Mouse (Mus musculus): Measurements from ENCODE around the gene Dusp8. TPM values are rescaled to one million over a fixed set of nuclear protein-coding genes. Genes with fewer than 3 reads are reported as not detected.
A peak's percentile ranks its signal among the peaks of the same experiment; 100 is the strongest.

Dusp8 gene
- polyA plus RNA-seq, 1 experiment from 2014 or later: 1.8 TPM

GRCm38 (mm10) chr7:142088886-142089285, 6.8 kb downstream of the Dusp8 start:
- Histone ChIP-seq H3K36me3 (replicated peaks; ENCODE audit: insufficient read depth, low read length) (peaks cover 11% of the 10 kb centered on the region; the same call in 1 of the 2 replicates), H3K27ac (ENCODE audit: low read depth) (peak overlapping the region; percentile 29; the same call in 1 of the 2 replicates), H3K4me2 (ENCODE audit: low read depth, low read length) (peak overlapping the region; percentile 15; the same call in 1 of the 2 replicates), H3K27me3 (ENCODE audit: insufficient read depth, low read length) (peaks cover 44% of the 10 kb centered on the region), H3K4me3 (ENCODE audit: low read depth, low read length) (no peak overlapping the region), H3K9ac (replicated peaks) (no peak overlapping the region), H3K4me1 (ENCODE audit: insufficient read depth) (peaks cover 67% of the 10 kb centered on the region), H3K9me3 (ENCODE audit: low read length) (no peaks in the 10 kb centered on the region)
- WGBS (ENCODE audit: insufficient replicate concordance): 11% methylated on average over 5 of the region's 5 CpGs
- ATAC-seq (no peak; the same call in 1 of the 2 replicates), DNase-seq (peak; percentile 57)
- no peak for TF ChIP-seq CTCF (IDR thresholded peaks at IDR 0.05; ENCODE audit: low read depth)
- TF ChIP-seq EP300 (IDR thresholded peaks at IDR 0.05; ENCODE audit: low read depth): no peak

- DNase-seq (peak; percentile 47), ATAC-seq (peak; percentile 96)
- no peak overlapping the region for H3K4me3 ChIP-seq (ENCODE audit: low read depth, low read length)
- H3K4me1 ChIP-seq (ENCODE audit: insufficient read depth): peaks cover 59% of the 10 kb centered on the region
- no peaks in the 10 kb centered on the region for H3K9me3 ChIP-seq (ENCODE audit: low read length)
- H3K9ac ChIP-seq (replicated peaks): peak overlapping the region; percentile 7; the same call in 1 of the 2 replicates
- H3K27me3 ChIP-seq (ENCODE audit: insufficient read depth, low read length): peaks cover 49% of the 10 kb centered on the region
- H3K4me2 ChIP-seq (ENCODE audit: low read depth, low read length): peak overlapping the region; percentile 54
- 50% methylated on average over 1 of the region's 1 CpGs for WGBS (ENCODE audit: insufficient replicate concordance)
- TF ChIP-seq CTCF (IDR thresholded peaks at IDR 0.05; ENCODE audit: low read depth) (no peak), EP300 (IDR thresholded peaks at IDR 0.05; ENCODE audit: low read depth) (peak; percentile 97)
- H3K27ac ChIP-seq (ENCODE audit: low read depth): peak overlapping the region; percentile 94
- peaks cover 24% of the 10 kb centered on the region; the same call in 1 of the 2 replicates for H3K36me3 ChIP-seq (replicated peaks; ENCODE audit: insufficient read depth, low read length)
Measured at GRCm38 (mm10) chr7:142087069-142087652, 8.5 kb downstream of the Dusp8 start.

- Histone ChIP-seq H3K27me3 (ENCODE audit: insufficient read depth, low read length) (peaks cover 55% of the 10 kb centered on the region), H3K4me2 (ENCODE audit: low read depth, low read length) (peak overlapping the region; percentile 54), H3K9me3 (ENCODE audit: low read length) (no peaks in the 10 kb centered on the region), H3K4me1 (ENCODE audit: insufficient read depth) (peaks cover 54% of the 10 kb centered on the region), H3K9ac (replicated peaks) (peak overlapping the region; percentile 7), H3K36me3 (replicated peaks; ENCODE audit: insufficient read depth, low read length) (peaks cover 24% of the 10 kb centered on the region; the same call in 1 of the 2 replicates), H3K4me3 (ENCODE audit: low read depth, low read length) (no peak overlapping the region), H3K27ac (ENCODE audit: low read depth) (peak overlapping the region; percentile 94)
- peak; percentile 14 for DNase-seq
- TF ChIP-seq EP300 (IDR thresholded peaks at IDR 0.05; ENCODE audit: low read depth) (no peak), CTCF (IDR thresholded peaks at IDR 0.05; ENCODE audit: low read depth) (no peak)
- 0 out of 2 replicates have a peak, but pooled peaks have one; percentile 0 for ATAC-seq
- 58% methylated on average over 4 of the region's 4 CpGs for WGBS (ENCODE audit: insufficient replicate concordance)
Measured at GRCm38 (mm10) chr7:142086159-142086905, 9.3 kb downstream of the Dusp8 start.

- H3K4me1 ChIP-seq (ENCODE audit: insufficient read depth): peaks cover 51% of the 10 kb centered on the region
- TF ChIP-seq EP300 (IDR thresholded peaks at IDR 0.05; ENCODE audit: low read depth) (no peak), CTCF (IDR thresholded peaks at IDR 0.05; ENCODE audit: low read depth) (no peak)
- peak; percentile 64 for DNase-seq
- no peak overlapping the region for H3K4me3 ChIP-seq (ENCODE audit: low read depth, low read length)
- ATAC-seq: peak; percentile 10; the same call in 1 of the 2 replicates
- peaks cover 24% of the 10 kb centered on the region; the same call in 1 of the 2 replicates for H3K36me3 ChIP-seq (replicated peaks; ENCODE audit: insufficient read depth, low read length)
- 54% methylated on average over 3 of the region's 3 CpGs for WGBS (ENCODE audit: insufficient replicate concordance)
- H3K9ac ChIP-seq (replicated peaks): no peak overlapping the region
- no peaks in the 10 kb centered on the region for H3K9me3 ChIP-seq (ENCODE audit: low read length)
- H3K27me3 ChIP-seq (ENCODE audit: insufficient read depth, low read length): peaks cover 57% of the 10 kb centered on the region
- no peak overlapping the region for H3K4me2 ChIP-seq (ENCODE audit: low read depth, low read length)
- no peak overlapping the region for H3K27ac ChIP-seq (ENCODE audit: low read depth)
Measured at GRCm38 (mm10) chr7:142084820-142085219, 10.8 kb downstream of the Dusp8 start.

- peaks cover 46% of the 10 kb centered on the region for H3K4me1 ChIP-seq (ENCODE audit: insufficient read depth)
- DNase-seq (peak; percentile 21), ATAC-seq (no peak)
- TF ChIP-seq EP300 (IDR thresholded peaks at IDR 0.05; ENCODE audit: low read depth) (no peak), CTCF (IDR thresholded peaks at IDR 0.05; ENCODE audit: low read depth) (peak; percentile 24; the same call in 1 of the 2 replicates)
- H3K36me3 ChIP-seq (replicated peaks; ENCODE audit: insufficient read depth, low read length): peaks cover 24% of the 10 kb centered on the region; the same call in 1 of the 2 replicates
- 33% methylated on average over 5 of the region's 5 CpGs for WGBS (ENCODE audit: insufficient replicate concordance)
- no peak overlapping the region for H3K9ac ChIP-seq (replicated peaks)
- no peak overlapping the region for H3K27ac ChIP-seq (ENCODE audit: low read depth)
- H3K27me3 ChIP-seq (ENCODE audit: insufficient read depth, low read length): peaks cover 56% of the 10 kb centered on the region
- H3K4me3 ChIP-seq (ENCODE audit: low read depth, low read length): no peak overlapping the region
- H3K9me3 ChIP-seq (ENCODE audit: low read length): no peaks in the 10 kb centered on the region
- no peak overlapping the region for H3K4me2 ChIP-seq (ENCODE audit: low read depth, low read length)
Measured at GRCm38 (mm10) chr7:142084395-142084794, 11.2 kb downstream of the Dusp8 start.
